Mouse (Mus musculus): ENCODE measurements at regions not wholly inside any gene's neighbourhood (a gene's known extent, or its start where the extent isn't known, plus 50 kb on each side); places are given as distances from the start of the nearest gene placed in this dataset.

DNA sequence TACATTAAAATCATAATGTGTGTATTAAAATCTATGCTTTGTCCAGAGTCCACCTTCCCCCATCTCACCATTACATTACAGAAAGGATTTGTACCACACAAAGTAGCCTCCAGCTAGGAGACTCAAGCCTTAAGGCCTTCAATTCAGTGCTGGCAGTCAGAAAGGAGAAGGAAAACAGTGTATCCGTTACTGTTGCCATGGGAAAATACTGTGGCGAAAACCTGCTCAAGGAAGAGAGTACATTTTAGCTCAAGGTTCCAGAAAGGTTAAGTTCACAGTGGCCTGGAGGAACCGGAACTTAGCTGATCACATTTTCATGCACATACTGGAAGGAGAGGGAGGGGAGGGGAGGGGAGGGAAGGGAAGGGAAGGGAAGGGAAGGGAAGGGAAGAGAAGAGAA lies 231.8 kb upstream of the Irx5 start:
- no peaks in the 10 kb centered on the region; the same call in 1 of the 2 replicates for H3K4me1 ChIP-seq (ENCODE audit: control insufficient read depth, insufficient read depth, low read length)
- H3K27ac ChIP-seq, result no peak overlapping the region

DNA sequence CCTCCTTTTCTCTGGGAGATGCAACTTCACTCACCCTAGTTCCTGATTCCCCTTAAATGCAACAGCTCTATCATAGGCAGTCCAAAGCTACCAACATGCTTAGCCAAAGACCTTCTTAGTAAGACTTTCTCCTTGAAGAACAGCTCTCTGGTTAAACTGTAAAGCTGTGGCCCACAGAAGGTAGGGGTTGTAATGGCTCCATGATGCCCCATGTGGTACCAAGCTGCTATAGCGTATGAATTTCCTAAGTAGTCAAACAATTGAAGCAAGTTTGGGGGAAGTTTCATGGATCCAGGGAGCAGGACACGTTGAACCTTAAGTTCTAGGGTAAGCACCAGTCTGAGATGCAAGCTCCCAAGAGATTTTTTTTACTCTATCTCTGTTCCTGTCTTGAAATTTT lies 236.1 kb upstream of the Irx5 start:
- Histone ChIP-seq H3K9ac (ENCODE audit: low read depth, low read length) (no peak overlapping the region), H3K79me2 (replicated peaks; ENCODE audit: control insufficient read depth, insufficient read depth, low read length) (no peaks in the 10 kb centered on the region), H3K4me1 (ENCODE audit: control insufficient read depth, insufficient read depth, low read length) (no peaks in the 10 kb centered on the region), H3K27me3 (ENCODE audit: control insufficient read depth, insufficient read depth, low read length) (no peaks in the 10 kb centered on the region), H3K4me3 (no peak overlapping the region), H3K36me3 (ENCODE audit: control insufficient read depth, insufficient read depth, low read length) (no peaks in the 10 kb centered on the region), H3K27ac (no peak overlapping the region)
- DNase-seq, result no peak
- intact Hi-C loops (cut with DNase I), result no loop called here
- 62% methylated on average over 2 of the region's 2 CpGs for WGBS
- TF ChIP-seq POLR2A (IDR thresholded peaks at IDR 0.05; ENCODE audit: insufficient read depth, low read depth, low read length) (no peak), CTCF (IDR thresholded peaks at IDR 0.05) (peak; percentile 58), EP300 (IDR thresholded peaks at IDR 0.05; ENCODE audit: insufficient read depth, low read depth, low read length) (no peak)

More for the DNA sequence above, 231.8 kb upstream of the Irx5 start:
- Histone ChIP-seq H3K9ac (ENCODE audit: low read depth, low read length) (no peak overlapping the region), H3K4me3 (no peak overlapping the region), H3K79me2 (replicated peaks; ENCODE audit: control insufficient read depth, insufficient read depth, low read length) (no peaks in the 10 kb centered on the region), H3K27me3 (ENCODE audit: control insufficient read depth, insufficient read depth, low read length) (no peaks in the 10 kb centered on the region), H3K36me3 (ENCODE audit: control insufficient read depth, insufficient read depth, low read length) (no peaks in the 10 kb centered on the region)
- no peak for TF ChIP-seq EP300 (IDR thresholded peaks at IDR 0.05; ENCODE audit: insufficient read depth, low read depth, low read length)
- WGBS, result 64% methylated on average over 3 of the region's 3 CpGs
- DNase-seq, result no peak
- intact Hi-C loops (cut with DNase I), result no loop called here

- H3K27me3 ChIP-seq (ENCODE audit: control insufficient read depth, insufficient read depth, low read length), result no peaks in the 10 kb centered on the region
- 93% methylated on average over 15 of the region's 15 CpGs for WGBS
- intact Hi-C loops (cut with DNase I), result no loop called here
- no peak overlapping the region for H3K9ac ChIP-seq (ENCODE audit: low read depth, low read length)
- DNase-seq, result no peak
- no peaks in the 10 kb centered on the region for H3K79me2 ChIP-seq (replicated peaks; ENCODE audit: control insufficient read depth, insufficient read depth, low read length)
- no peak overlapping the region for H3K4me3 ChIP-seq
- no peaks in the 10 kb centered on the region for H3K4me1 ChIP-seq (ENCODE audit: control insufficient read depth, insufficient read depth, low read length)
- TF ChIP-seq CTCF (IDR thresholded peaks at IDR 0.05) (peak; percentile 35), POLR2A (IDR thresholded peaks at IDR 0.05; ENCODE audit: insufficient read depth, low read depth, low read length) (no peak), EP300 (IDR thresholded peaks at IDR 0.05; ENCODE audit: insufficient read depth, low read depth, low read length) (no peak)
- no peaks in the 10 kb centered on the region for H3K36me3 ChIP-seq (ENCODE audit: control insufficient read depth, insufficient read depth, low read length)
- H3K27ac ChIP-seq, result no peak overlapping the region
These were observed 241.8 kb upstream of the Irx5 start for GRCm38 (mm10) chr8:92115479-92116267.

DNA sequence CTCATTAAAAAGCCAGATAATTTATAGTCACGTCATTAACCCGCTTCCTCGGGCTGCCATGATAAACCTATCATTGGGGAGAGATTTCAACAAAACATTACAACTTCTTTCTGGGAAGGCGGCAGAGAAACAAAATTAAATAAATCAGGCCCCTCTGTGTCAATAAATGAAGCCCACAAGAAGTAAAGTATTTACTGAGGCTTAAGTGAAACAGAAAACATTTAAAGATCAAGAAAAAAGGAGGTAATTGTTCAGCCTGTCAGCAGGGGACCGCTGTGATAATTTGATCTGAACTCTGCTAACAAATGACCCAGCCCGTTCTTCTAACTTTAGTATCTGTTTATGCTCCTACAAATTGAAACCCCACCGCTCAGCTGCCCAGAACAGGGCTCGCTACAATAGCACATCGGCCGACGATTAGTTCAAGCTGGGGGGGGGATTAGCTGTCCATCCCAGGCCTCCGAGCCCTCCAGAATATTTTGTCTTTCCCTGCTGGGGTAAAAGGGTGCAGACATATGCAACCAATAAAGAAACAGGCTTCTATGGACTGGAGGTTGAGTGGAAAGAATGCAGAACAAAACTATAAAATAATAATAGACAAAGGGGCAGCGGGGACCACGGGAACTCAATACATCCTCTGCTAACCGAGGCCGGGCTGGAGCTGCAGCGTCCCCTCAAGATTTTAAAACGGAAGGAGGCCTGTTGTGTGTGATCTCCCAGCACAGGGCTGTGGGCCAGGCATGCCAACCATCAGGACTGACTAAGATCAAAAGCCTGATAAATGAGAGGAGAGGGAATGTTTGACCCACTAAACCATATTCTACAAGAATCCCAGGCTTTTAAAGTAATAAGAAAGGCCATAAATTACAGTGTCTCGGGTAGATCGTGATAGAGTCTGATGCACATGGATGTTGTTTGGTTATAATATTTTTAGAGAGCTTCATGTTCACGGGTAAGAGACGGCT lies 242.8 kb upstream of the Irx5 start:
- H3K9ac ChIP-seq (ENCODE audit: low read depth, low read length), result no peak overlapping the region
- 68% methylated on average over 22 of the region's 22 CpGs for WGBS
- no peak for DNase-seq
- no peak for TF ChIP-seq EP300 (IDR thresholded peaks at IDR 0.05; ENCODE audit: insufficient read depth, low read depth, low read length)
- no peak for TF ChIP-seq POLR2A (IDR thresholded peaks at IDR 0.05; ENCODE audit: insufficient read depth, low read depth, low read length)
- TF ChIP-seq CTCF (IDR thresholded peaks at IDR 0.05), result no peak
- no peak overlapping the region for H3K4me3 ChIP-seq
- H3K27ac ChIP-seq, result no peak overlapping the region
- H3K36me3 ChIP-seq (ENCODE audit: control insufficient read depth, insufficient read depth, low read length), result no peaks in the 10 kb centered on the region
- no peaks in the 10 kb centered on the region for H3K4me1 ChIP-seq (ENCODE audit: control insufficient read depth, insufficient read depth, low read length)
- H3K27me3 ChIP-seq (ENCODE audit: control insufficient read depth, insufficient read depth, low read length), result no peaks in the 10 kb centered on the region
- no peaks in the 10 kb centered on the region for H3K79me2 ChIP-seq (replicated peaks; ENCODE audit: control insufficient read depth, insufficient read depth, low read length)
- intact Hi-C loops (cut with DNase I), result no loop called here

DNA sequence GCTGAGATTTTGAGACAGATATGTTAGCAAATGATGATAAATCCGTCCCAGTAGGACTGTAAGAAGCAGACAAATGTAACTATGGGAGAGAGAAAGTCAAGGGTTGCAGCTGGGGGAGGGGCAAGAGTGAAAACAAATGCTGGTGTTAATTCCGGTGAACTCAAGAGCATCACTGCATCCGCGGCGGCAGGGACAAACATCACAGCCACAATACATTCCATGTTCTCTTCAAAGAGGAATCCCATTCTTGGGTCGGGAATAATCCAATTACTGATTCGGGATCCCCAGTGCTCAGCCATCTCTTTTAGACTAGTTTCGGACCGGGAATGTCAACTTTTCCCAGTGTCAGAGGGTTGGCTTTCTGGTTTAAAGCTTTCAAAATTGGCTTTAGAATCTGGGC lies 243.5 kb upstream of the Irx5 start:
- Histone ChIP-seq H3K79me2 (replicated peaks; ENCODE audit: control insufficient read depth, insufficient read depth, low read length) (no peaks in the 10 kb centered on the region), H3K36me3 (ENCODE audit: control insufficient read depth, insufficient read depth, low read length) (no peaks in the 10 kb centered on the region), H3K4me3 (no peak overlapping the region), H3K9ac (ENCODE audit: low read depth, low read length) (no peak overlapping the region), H3K27me3 (ENCODE audit: control insufficient read depth, insufficient read depth, low read length) (no peaks in the 10 kb centered on the region), H3K4me1 (ENCODE audit: control insufficient read depth, insufficient read depth, low read length) (no peaks in the 10 kb centered on the region), H3K27ac (no peak overlapping the region)
- WGBS, result 31% methylated on average over 9 of the region's 9 CpGs
- intact Hi-C loops (cut with DNase I), result no loop called here
- TF ChIP-seq POLR2A (IDR thresholded peaks at IDR 0.05; ENCODE audit: insufficient read depth, low read depth, low read length) (no peak), EP300 (IDR thresholded peaks at IDR 0.05; ENCODE audit: insufficient read depth, low read depth, low read length) (no peak), CTCF (IDR thresholded peaks at IDR 0.05) (no peak)
- no peak for DNase-seq

DNA sequence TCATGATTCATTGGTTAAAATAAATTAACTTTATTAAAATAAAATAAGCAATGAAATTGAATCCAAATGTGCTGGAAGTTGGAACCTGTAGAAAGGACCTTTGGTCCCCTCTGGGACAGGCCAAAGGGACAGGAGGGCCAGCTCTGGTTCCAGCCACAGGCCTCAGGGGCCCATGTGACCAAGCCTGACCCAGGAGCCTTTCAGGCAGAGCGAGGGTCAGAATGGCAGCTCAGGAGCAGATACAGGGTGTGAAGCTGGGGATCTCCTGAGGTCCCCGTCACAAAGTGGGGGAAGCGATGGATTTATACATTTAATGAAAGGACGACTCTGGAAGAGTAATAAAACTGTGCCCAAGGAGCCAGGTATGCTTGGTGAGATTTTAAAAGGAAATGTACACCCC lies 244.0 kb upstream of the Irx5 start:
- Histone ChIP-seq H3K9ac (ENCODE audit: low read depth, low read length) (no peak overlapping the region), H3K27ac (no peak overlapping the region), H3K79me2 (replicated peaks; ENCODE audit: control insufficient read depth, insufficient read depth, low read length) (no peaks in the 10 kb centered on the region), H3K27me3 (ENCODE audit: control insufficient read depth, insufficient read depth, low read length) (no peaks in the 10 kb centered on the region), H3K36me3 (ENCODE audit: control insufficient read depth, insufficient read depth, low read length) (no peaks in the 10 kb centered on the region), H3K4me3 (no peak overlapping the region), H3K4me1 (ENCODE audit: control insufficient read depth, insufficient read depth, low read length) (no peaks in the 10 kb centered on the region)
- TF ChIP-seq EP300 (IDR thresholded peaks at IDR 0.05; ENCODE audit: insufficient read depth, low read depth, low read length), result no peak
- 87% methylated on average over 4 of the region's 4 CpGs for WGBS
- no peak for DNase-seq
- intact Hi-C loops (cut with DNase I), result no loop called here
